ENCODE assay signal across 10 mouse cellular contexts in the genomic region with DNA sequence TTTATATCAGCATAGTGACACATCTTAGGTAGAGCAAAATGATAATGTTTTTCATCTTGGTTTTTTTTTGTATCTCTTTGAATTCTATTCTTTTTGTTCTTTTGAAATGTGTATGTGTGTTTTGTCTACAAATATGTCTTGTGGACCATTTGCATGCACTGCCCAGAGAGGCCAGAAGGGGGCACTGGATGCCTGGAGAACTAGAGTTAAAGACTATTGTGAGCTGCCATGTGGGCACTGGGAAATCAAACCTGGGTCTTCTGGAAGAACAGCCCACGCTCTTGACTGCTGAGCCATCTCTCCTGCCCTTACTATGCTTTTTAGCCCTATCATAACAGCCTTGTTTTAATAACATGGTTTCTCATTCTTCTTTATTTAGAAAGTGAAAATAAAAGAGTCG. TPM values are rescaled to one million over a fixed set of nuclear protein-coding genes. Genes with fewer than 3 reads are reported as not detected.
DNase-seq lines count a peak whose midpoint lies in the region; ATAC-seq and TF ChIP-seq lines count a peak whose summit lies in the region.
"Had no signal": no experiment of that assay in that cellular context is flagged by ENCODE, and none has a peak within 500 bp of the region (broad histone marks: within the 10 kb centered on the region; RNA-seq: fewer than 3 reads in every experiment).

No protein-coding gene starts in this region.

- peak; percentile 72 for DNase-seq in forebrain, embryonic 11.5 days (ENCODE audit: low spot score)
- peak; percentile 35 for DNase-seq in right cerebral cortex, postnatal 14 days
- no peak for DNase-seq in right cerebral cortex, postnatal 25 days
- DNase-seq in embryo, embryonic 10.5 days (ENCODE audit: low spot score): peak; percentile 67
- no peak for DNase-seq in lung, postnatal 0 days (ENCODE audit: low spot score)
- no peak for DNase-seq in left cerebral cortex, adult 8-10 months (ENCODE audit: low spot score in 2 of 2)

- no peak overlapping the region for H3K27ac ChIP-seq in forebrain, embryonic 11.5 days (ENCODE audit: low read depth, low read length)
- H3K27ac ChIP-seq in forebrain, embryonic 15.5 days (replicated peaks): no peak overlapping the region
- no peak overlapping the region for H3K27ac ChIP-seq in lung, postnatal 0 days (ENCODE audit: low read length)
- H3K27ac ChIP-seq in testis, adult 2 months (ENCODE audit: control insufficient read depth, insufficient read depth, low read depth, low read length): no peak overlapping the region

- H3K4me3 ChIP-seq in forebrain, embryonic 11.5 days (ENCODE audit: low read depth, low read length): no peak overlapping the region
- H3K4me3 ChIP-seq in forebrain, embryonic 15.5 days: no peak overlapping the region
- no peak overlapping the region for H3K4me3 ChIP-seq in lung, postnatal 0 days (ENCODE audit: low read depth, low read length)
- H3K4me3 ChIP-seq in testis, adult 2 months (ENCODE audit: control insufficient read depth, low read depth, low read length): no peak overlapping the region

- TF ChIP-seq CTCF in lung, postnatal 0 days (IDR thresholded peaks at IDR 0.05): peak; percentile 72
- TF ChIP-seq CTCF in testis, adult 2 months (IDR thresholded peaks at IDR 0.05; ENCODE audit: control insufficient read depth, insufficient read depth, insufficient replicate concordance, low read depth, low read length): peak; percentile 66; the same call in 1 of the 2 replicates

- no peak for TF ChIP-seq POLR2A in testis, adult 2 months (IDR thresholded peaks at IDR 0.05; ENCODE audit: control insufficient read depth, low read depth, low read length)

- WGBS in forebrain, embryonic 11.5 days: 77% methylated on average over 2 of the region's 2 CpGs
- 70% methylated on average over 2 of the region's 2 CpGs for WGBS in forebrain, embryonic 15.5 days
- 86% methylated on average over 2 of the region's 2 CpGs for WGBS in lung, postnatal 0 days

- H3K9ac ChIP-seq in forebrain, embryonic 11.5 days (ENCODE audit: low read length): no peak overlapping the region
- no peak overlapping the region for H3K9ac ChIP-seq in forebrain, embryonic 15.5 days (replicated peaks)
- no peak overlapping the region for H3K9ac ChIP-seq in lung, postnatal 0 days (replicated peaks; ENCODE audit: low read depth)

- no peak overlapping the region for H3K4me2 ChIP-seq in forebrain, embryonic 11.5 days (ENCODE audit: low read depth, low read length, severe bottlenecking)
- no peak overlapping the region for H3K4me2 ChIP-seq in forebrain, embryonic 15.5 days (replicated peaks)
- H3K4me2 ChIP-seq in lung, postnatal 0 days (replicated peaks; ENCODE audit: low read depth, low read length): no peak overlapping the region

- H3K4me1 ChIP-seq in forebrain, embryonic 11.5 days (replicated peaks; ENCODE audit: control insufficient read depth, insufficient read depth, low read length): no peaks in the 10 kb centered on the region
- H3K4me1 ChIP-seq in forebrain, embryonic 15.5 days: peaks cover 3% of the 10 kb centered on the region; the same call in 1 of the 2 replicates
- no peaks in the 10 kb centered on the region for H3K4me1 ChIP-seq in lung, postnatal 0 days (ENCODE audit: insufficient read depth, low read depth, low read length)
- peaks cover 4% of the 10 kb centered on the region for H3K4me1 ChIP-seq in testis, adult 2 months (ENCODE audit: control insufficient read depth, insufficient read depth, low read length)

- ATAC-seq in forebrain, embryonic 11.5 days (replicated peaks; ENCODE audit: low FRiP score): no peak
- no peak for ATAC-seq in forebrain, embryonic 15.5 days (replicated peaks)
- no peak for ATAC-seq in lung, postnatal 0 days

- no peaks in the 10 kb centered on the region for H3K36me3 ChIP-seq in forebrain, embryonic 11.5 days (ENCODE audit: control insufficient read depth, insufficient read depth, low read length)
- H3K36me3 ChIP-seq in forebrain, embryonic 15.5 days: no peaks in the 10 kb centered on the region
- no peaks in the 10 kb centered on the region for H3K36me3 ChIP-seq in lung, postnatal 0 days (ENCODE audit: insufficient read depth, low read length)
- peaks cover 3% of the 10 kb centered on the region for H3K36me3 ChIP-seq in testis, adult 2 months (ENCODE audit: control insufficient read depth, insufficient read depth, low read length)

- no peaks in the 10 kb centered on the region for H3K27me3 ChIP-seq in forebrain, embryonic 11.5 days (ENCODE audit: control insufficient read depth, insufficient read depth, low read length)
- H3K27me3 ChIP-seq in forebrain, embryonic 15.5 days: no peaks in the 10 kb centered on the region
- no peaks in the 10 kb centered on the region for H3K27me3 ChIP-seq in lung, postnatal 0 days (replicated peaks; ENCODE audit: insufficient read depth, low read length)
- H3K27me3 ChIP-seq in testis, adult 2 months (ENCODE audit: control insufficient read depth, insufficient read depth, low read length): no peaks in the 10 kb centered on the region

- TF ChIP-seq EP300 in lung, postnatal 0 days (IDR thresholded peaks at IDR 0.05): no peak

- no peaks in the 10 kb centered on the region for H3K9me3 ChIP-seq in forebrain, embryonic 11.5 days (ENCODE audit: control insufficient read depth, low read length)
- no peaks in the 10 kb centered on the region for H3K9me3 ChIP-seq in forebrain, embryonic 15.5 days
- no peaks in the 10 kb centered on the region for H3K9me3 ChIP-seq in lung, postnatal 0 days (ENCODE audit: low read length)

RNA-seq across cellular contexts. Expression of a gene that starts 5.8 kb away (rescaled TPM):
- 0.11 and 0.12 TPM in 2 replicates for polyA plus RNA-seq in forebrain, embryonic 11.5 days (2014; fragmentation: Nextera tagmentation; extraction: Ambion mirVana)
- polyA plus RNA-seq in forebrain, embryonic 15.5 days (2015; fragmentation: Nextera tagmentation; extraction: Ambion mirVana): 0.13 and 0.33 TPM in 2 replicates
- polyA plus RNA-seq in lung, postnatal 0 days (2015; fragmentation: Nextera tagmentation; extraction: Ambion mirVana): 0.21 and 0.33 TPM in 2 replicates
- polyA plus RNA-seq in testis, adult 2 months (2012; rRNA removed): 10.7 and 11.3 TPM in 2 replicates
- 1 to 10 TPM in 1 of 4 experiments, under 1 TPM in 3; 0.53 to 1.1 (median 0.74) TPM for total RNA-seq in left cerebral cortex, adult 8-10 months (2022)
- polyA plus RNA-seq: large intestine, adult 2 months; stomach, embryonic 14.5 days had no signal

Comparison
In these comparisons a context has a peak if more than half of its experiments do, and no peak if none do; other contexts are left out.
1. DNase-seq: peak in forebrain, embryonic 11.5 days (single experiment), right cerebral cortex, postnatal 14 days (single experiment) and embryo, embryonic 10.5 days (single experiment); none in right cerebral cortex, postnatal 25 days (single experiment), lung, postnatal 0 days (single experiment) and left cerebral cortex, adult 8-10 months (0 of 2).